Mouse (Mus musculus): ENCODE results near the gene Kpna2.

Gene Kpna2

GRCm38 (mm10) chr11:106985979-106986604 lies 13.2 kb downstream of the Kpna2 start:
- DNase-seq (ENCODE audit: low read depth, low spot score) = peak; percentile 43

DNA sequence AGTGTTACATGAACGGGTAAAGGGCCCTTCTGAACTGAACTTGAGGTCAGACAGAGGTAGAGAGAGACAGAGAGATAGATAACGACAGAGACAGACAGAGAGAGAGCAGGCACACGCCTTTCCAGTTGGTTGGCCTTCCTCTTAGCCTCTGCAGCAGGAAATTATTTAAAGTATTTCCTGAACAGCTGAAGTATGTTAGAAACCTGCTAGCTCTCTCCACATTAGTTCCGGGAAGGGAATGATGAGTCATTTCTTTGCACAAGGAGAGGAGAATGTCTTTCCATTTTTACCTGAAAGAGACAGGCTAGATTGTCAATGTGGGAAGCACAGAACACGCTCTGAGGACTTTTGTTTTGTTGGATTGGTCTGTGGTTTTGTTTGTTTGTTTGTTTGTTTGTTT lies 17.0 kb downstream of the Kpna2 start:
- DNase-seq (ENCODE audit: low read depth, low spot score) = peak; percentile 64

- no peak for DNase-seq (ENCODE audit: low read depth, low spot score)
These were observed 17.6 kb downstream of the Kpna2 start for GRCm38 (mm10) chr11:106981787-106982186.

GRCm38 (mm10) chr11:106980455-106980854 lies 18.9 kb downstream of the Kpna2 start:
- DNase-seq (ENCODE audit: low read depth, low spot score) = peak; percentile 92

GRCm38 (mm10) chr11:106976194-106976593 lies 23.1 kb downstream of the Kpna2 start:
- peak; percentile 37 for DNase-seq (ENCODE audit: low read depth, low spot score)

- DNase-seq (ENCODE audit: low read depth, low spot score) = no peak
These were observed 23.7 kb downstream of the Kpna2 start for GRCm38 (mm10) chr11:106975419-106976177.

GRCm38 (mm10) chr11:106974440-106974839 lies 24.9 kb downstream of the Kpna2 start:
- DNase-seq (ENCODE audit: low read depth, low spot score) = peak; percentile 38

DNA sequence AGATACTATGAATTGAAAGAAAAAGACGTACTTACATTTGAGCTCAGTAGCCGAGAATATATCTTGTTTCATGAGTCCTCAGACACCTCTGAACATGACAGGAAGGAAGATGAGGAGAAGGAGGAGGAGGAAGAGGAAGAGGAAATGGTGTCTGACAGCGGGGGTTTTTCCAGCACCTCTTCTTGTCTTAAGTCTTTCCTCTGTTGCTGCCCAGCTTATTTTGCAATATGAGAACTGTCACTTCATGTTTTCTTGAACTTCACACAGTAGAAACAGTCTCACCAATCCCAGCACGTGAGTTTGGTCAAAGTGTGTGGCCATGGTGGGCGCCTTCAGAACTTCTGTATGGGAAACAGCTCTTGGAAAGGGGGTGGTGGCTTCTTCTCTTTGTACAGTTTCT lies 26.3 kb downstream of the Kpna2 start:
- no peak for DNase-seq (ENCODE audit: low read depth, low spot score)

DNA sequence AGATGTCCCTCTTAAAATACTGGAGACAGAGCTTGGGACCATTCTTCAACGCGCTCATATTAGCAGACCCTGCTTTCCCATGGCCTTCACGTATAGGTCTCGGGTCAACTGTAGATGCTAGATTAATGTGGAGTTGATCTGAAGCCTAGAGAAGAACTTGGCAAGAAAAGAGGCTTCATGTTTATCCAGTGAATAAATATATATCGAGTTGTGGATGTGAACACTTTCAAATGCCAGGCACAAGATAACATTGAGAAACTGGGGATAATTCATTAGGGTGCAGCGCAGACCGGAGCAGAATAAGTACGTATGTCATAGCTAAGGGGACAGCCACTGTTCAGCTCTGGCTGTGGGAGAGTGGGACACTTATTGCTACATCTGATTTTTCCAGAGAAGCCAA lies 29.5 kb downstream of the Kpna2 start:
- no peak for DNase-seq (ENCODE audit: low read depth, low spot score)

- peak; percentile 87 for DNase-seq (ENCODE audit: low read depth, low spot score)
These were observed 31.7 kb downstream of the Kpna2 start for GRCm38 (mm10) chr11:106967630-106968029.

- no peak for DNase-seq (ENCODE audit: low read depth, low spot score)
These were observed 33.5 kb downstream of the Kpna2 start for GRCm38 (mm10) chr11:106965881-106966280.

DNA sequence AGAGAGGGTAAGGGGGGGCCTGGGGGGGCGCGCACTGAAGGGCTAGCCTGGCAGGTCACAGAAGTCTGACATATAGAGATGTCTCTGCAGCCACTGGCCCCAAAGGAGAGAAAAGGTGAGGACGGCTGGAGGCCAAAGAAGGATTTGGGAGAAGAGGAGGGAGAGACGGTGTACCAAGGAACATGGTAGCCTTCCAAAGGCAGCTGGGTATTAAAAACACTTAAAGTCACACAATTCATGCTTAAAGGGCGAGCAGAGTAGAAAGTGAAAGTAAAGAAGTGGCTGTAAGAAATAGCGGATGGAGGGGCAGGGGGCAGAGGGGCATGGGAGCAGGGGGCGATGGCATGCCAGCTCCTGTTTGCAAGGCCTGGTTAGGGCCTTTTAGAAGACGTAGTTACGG lies 37.0 kb downstream of the Kpna2 start:
- peak; percentile 38 for DNase-seq (ENCODE audit: low read depth, low spot score)

DNA sequence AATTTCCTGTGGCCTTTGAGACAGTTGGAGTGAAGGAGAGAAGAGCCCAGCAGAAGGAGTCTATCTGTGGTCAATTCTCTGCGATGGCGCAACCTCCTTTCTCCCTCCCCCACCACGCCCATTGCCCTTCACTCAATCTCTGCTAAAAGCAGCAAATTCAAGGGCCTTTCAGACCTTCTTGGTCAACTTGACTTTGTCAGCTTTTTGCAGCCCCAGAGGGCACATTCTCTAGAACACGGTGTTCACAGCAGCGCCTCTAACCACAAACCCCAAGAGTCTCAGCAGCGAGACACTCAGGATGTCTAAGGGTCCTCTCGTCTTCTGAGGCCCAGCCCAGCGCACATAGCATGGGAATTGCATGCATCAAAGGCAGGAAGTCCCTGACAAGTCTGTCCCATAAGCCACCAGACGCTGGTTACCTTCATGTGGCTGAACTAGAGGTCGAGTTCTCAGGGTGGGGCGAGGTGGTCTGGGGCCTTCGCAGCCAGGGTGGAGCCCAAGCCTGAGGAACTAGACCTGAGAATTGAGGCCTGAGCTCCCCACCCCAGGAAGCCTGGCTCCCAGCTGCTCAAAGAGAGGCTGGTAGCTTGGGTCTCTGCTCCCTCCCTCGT lies 37.8 kb downstream of the Kpna2 start:
- peak; percentile 89 for DNase-seq (ENCODE audit: low read depth, low spot score)

GRCm38 (mm10) chr11:106959121-106959520 lies 40.2 kb downstream of the Kpna2 start:
- DNase-seq (ENCODE audit: low read depth, low spot score) = no peak

DNA sequence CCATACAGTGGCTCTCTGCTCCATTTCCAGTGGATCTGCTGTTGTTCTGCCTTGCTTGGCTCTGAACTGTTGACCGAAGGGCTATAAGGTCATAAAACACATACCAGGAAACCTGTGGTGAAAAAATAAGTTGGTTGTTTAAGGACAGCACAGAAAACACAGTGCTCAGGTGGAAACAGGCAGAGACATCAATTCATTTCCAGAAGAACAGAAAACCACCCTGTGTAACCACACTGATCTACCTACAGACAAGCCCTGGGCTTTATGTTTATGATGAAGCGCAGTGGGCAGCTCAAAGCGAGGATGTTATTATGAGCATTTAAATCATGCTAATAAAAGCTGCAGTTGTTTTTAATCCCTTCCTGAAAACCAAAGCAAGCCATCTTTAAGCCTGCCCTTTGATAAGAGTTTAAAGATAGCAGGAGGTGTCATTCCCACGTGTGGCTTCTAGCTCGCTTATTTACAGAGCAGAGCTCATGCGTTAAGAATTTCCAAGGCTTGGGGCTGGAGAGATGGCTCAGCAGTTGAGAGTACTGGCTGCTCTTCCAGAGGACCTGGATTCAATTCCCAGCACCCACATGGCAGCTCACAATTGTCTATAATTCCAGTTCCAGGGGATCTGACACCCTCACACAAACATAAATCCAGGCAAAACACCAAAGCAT lies 40.8 kb downstream of the Kpna2 start:
- no peak for DNase-seq (ENCODE audit: low read depth, low spot score)

DNA sequence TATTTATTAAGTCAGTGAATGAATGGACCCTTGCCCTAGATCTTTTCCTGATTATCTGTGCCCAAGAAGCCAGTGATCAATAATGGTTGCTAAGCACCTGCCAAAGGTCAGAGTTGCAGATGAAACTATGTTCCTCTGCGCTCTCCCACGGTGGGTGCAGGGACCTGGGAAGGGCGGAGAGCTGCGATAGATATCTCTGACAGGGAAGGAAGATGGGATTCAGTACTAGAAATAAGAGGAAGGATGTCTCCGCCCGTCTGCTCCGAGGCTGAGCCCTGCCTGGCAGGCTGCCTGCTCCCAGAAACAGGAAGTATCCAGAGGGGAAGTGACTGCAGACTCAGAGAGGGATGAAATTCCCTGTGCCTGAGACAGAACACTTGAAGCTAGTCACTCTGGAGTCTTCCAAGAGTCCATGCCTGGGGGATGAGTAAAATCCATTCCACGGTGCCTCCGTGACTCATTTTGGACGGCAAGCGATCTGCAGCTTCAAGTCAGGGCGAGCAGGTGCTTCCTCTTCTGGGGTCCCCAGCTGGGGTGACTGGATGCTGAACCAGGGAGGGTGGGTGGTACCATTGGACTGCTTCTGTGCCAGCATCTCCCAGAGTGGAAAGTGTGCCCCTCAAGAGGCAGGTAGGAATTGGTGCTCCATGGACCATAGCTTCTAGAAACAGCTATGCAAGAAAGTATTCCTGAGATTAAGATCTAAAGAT lies 41.9 kb downstream of the Kpna2 start:
- DNase-seq (ENCODE audit: low read depth, low spot score) = peak; percentile 95

- DNase-seq (ENCODE audit: low read depth, low spot score) = peak; percentile 59
These were observed 44.8 kb downstream of the Kpna2 start for GRCm38 (mm10) chr11:106954566-106954965.

DNA sequence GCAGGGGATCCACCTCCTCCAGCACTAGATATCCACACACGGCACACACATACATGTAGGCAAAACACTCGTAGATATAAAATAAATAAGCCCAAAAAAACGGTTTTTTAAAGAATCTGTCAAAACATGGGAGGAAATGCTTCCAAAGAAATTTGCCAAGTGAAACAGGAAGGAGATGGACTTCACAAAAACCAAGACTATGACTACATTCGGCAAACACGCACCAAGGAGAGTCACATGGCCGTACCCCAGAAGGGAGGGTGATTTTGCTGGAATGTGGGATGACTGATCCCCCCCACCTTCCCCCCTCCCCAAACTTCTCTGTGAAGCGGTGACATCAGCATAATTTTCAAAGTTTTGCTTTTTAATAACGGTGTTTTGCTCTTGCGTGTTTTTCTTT lies 45.2 kb downstream of the Kpna2 start:
- peak; percentile 86 for DNase-seq (ENCODE audit: low read depth, low spot score)
